Mouse (Mus musculus): ENCODE measurements around the gene Klf16. TPM values are rescaled to one million over a fixed set of nuclear protein-coding genes. Genes with fewer than 3 reads are reported as not detected.
A peak's percentile ranks its signal among the peaks of the same experiment; 100 is the strongest.

Gene Klf16
- total and polyA plus RNA-seq, 3 experiments: 14.1 to 94.0 (median 38.2) TPM

GRCm38 (mm10) chr10:80538710-80539394 lies 38.3 kb downstream of the Klf16 start, which contains the start of gene Atp8b3:
Atp8b3 (minus strand) TSS chr10:80539124.
- Histone ChIP-seq H3K27me3 (replicated peaks) (peaks cover 10% of the 10 kb centered on the region), H3K27ac (ENCODE audit: insufficient read depth, low read depth) (peak within 1 kb of the TSS; percentile 38; the same call in 1 of the 2 replicates), H3K9ac (ENCODE audit: insufficient read depth, low read depth) (no peak within 1 kb of the TSS), H3K4me2 (ENCODE audit: insufficient read depth, low read depth, poor library complexity, severe bottlenecking) (peak within 1 kb of the TSS; percentile 82), H3K4me1 (ENCODE audit: control insufficient read depth in 1 of 2, insufficient read depth in 2 of 2) (peaks cover 21 to 33% of the 10 kb centered on the region in 2 experiments), H3K79me2 (replicated peaks; ENCODE audit: control insufficient read depth, extremely low read depth, insufficient read depth, poor library complexity, severe bottlenecking) (no peaks in the 10 kb centered on the region), H3K36me3 (replicated peaks in 1 of 2; ENCODE audit: control insufficient read depth in 1 of 2, insufficient read depth in 1 of 2, low read length in 1 of 2) (peaks cover 25 to 34% of the 10 kb centered on the region in 2 experiments), H3K9me3 (replicated peaks; ENCODE audit: low read length) (no peaks in the 10 kb centered on the region), H3K4me3 (replicated peaks in 1 of 3; ENCODE audit: low read depth in 2 of 3, low read length in 2 of 3, poor library complexity in 1 of 3) (peak within 1 kb of the TSS; percentile 27 to 56 (median 41))
- TF ChIP-seq NELFE (IDR thresholded peaks at IDR 0.05; ENCODE audit: low read depth, low read length) (0 out of 2 replicates have a peak, but pooled peaks have one; percentile 22), ELF1 (IDR thresholded peaks at IDR 0.05; ENCODE audit: low read depth, low read length) (no peak), TBP (conservative IDR thresholded peaks at IDR 0.05; ENCODE audit: low read depth, low read length) (no peak), E2F4 (IDR thresholded peaks at IDR 0.05; ENCODE audit: insufficient replicate concordance, low read depth, low read length) (no peak), CHD1 (IDR thresholded peaks at IDR 0.05; ENCODE audit: low read depth, low read length) (no peak), PAX5 (IDR thresholded peaks at IDR 0.05; ENCODE audit: low read length) (no peak), GABPA (IDR thresholded peaks at IDR 0.05; ENCODE audit: insufficient replicate concordance, low read depth, low read length) (no peak), UBTF (IDR thresholded peaks at IDR 0.05; ENCODE audit: low read depth, low read length) (no peak), JUND (conservative IDR thresholded peaks at IDR 0.05; ENCODE audit: low read depth, low read length) (no peak), POLR2A (IDR thresholded peaks at IDR 0.05; ENCODE audit: low read depth, low read length) (peak; percentile 57; the same call in 1 of the 2 replicates), MEF2A (IDR thresholded peaks at IDR 0.05; ENCODE audit: borderline replicate concordance, low read depth, low read length) (no peak), SMC3 (IDR thresholded peaks at IDR 0.05; ENCODE audit: low read depth, low read length) (peak; percentile 10; the same call in 1 of the 2 replicates), ZNF384 (IDR thresholded peaks at IDR 0.05; ENCODE audit: low read depth, low read length) (no peak), MAZ (IDR thresholded peaks at IDR 0.05; ENCODE audit: low read depth, low read length) (no peak), USF2 (conservative IDR thresholded peaks at IDR 0.05; ENCODE audit: low read depth, low read length) (no peak), RCOR1 (conservative IDR thresholded peaks at IDR 0.05; ENCODE audit: low read depth, low read length) (no peak), IRF4 (IDR thresholded peaks at IDR 0.05; ENCODE audit: low read depth, low read length) (0 out of 2 replicates have a peak, but pooled peaks have one; percentile 5), HCFC1 (IDR thresholded peaks at IDR 0.05; ENCODE audit: low read depth, low read length) (no peak), USF1 (IDR thresholded peaks at IDR 0.05; ENCODE audit: low read depth, low read length) (no peak), MAX (IDR thresholded peaks at IDR 0.05; ENCODE audit: low read length) (no peak), CTCF (conservative IDR thresholded peaks at IDR 0.05 in 1 of 2, IDR thresholded peaks at IDR 0.05 in 1 of 2; ENCODE audit: low read depth in 2 of 2, low read length in 2 of 2) (peak in 1 of 2 experiments; percentile 70; a peak in 2 of 4 replicates), MYC (IDR thresholded peaks at IDR 0.05; ENCODE audit: low read depth, low read length) (no peak), POLR2AphosphoS2 (IDR thresholded peaks at IDR 0.05; ENCODE audit: low read depth, low read length) (no peak; the same call in 1 of the 2 replicates), MXI1 (IDR thresholded peaks at IDR 0.05; ENCODE audit: low read depth, low read length) (0 out of 2 replicates have a peak, but pooled peaks have one; percentile 28), ETS1 (conservative IDR thresholded peaks at IDR 0.05; ENCODE audit: low read depth, low read length) (no peak), ZKSCAN1 (IDR thresholded peaks at IDR 0.05; ENCODE audit: borderline replicate concordance, low read depth, low read length) (no peak), SIN3A (IDR thresholded peaks at IDR 0.05; ENCODE audit: low read length) (no peak), RAD21 (IDR thresholded peaks at IDR 0.05; ENCODE audit: low read depth, low read length) (peak; percentile 13), EP300 (IDR thresholded peaks at IDR 0.05; ENCODE audit: low read length) (no peak)
- DNase-seq (ENCODE audit: extremely low read depth): peak; percentile 98
- dilution Hi-C loops (cut with MboI; ENCODE audit: extremely low pct_ligation_motif_present, extremely low pct_unique_long_range_greater_than_20kb, low sequenced_read_pairs): no loop called here
- in situ Hi-C loops (cut with MboI; ENCODE audit: low pct_ligation_motif_present, low pct_unique_long_range_greater_than_20kb, low sequenced_read_pairs): no loop called here
